Mouse (Mus musculus) embryonic facial prominence, embryonic 13.5 days (tissue): ENCODE results near the gene Dcst1. TPM values are rescaled to one million over a fixed set of nuclear protein-coding genes. Genes with fewer than 3 reads are reported as not detected.

Experiments
- polyA plus RNA-seq: library from polyadenylated mRNA; unstranded; fragments of >200 nt; fragmentation: Nextera tagmentation; extraction: Ambion mirVana; gene quantifications from 2 replicates; pipeline ENCODE4 v1.2.1, GENCODE M21; 2015

Gene Dcst1
- polyA plus RNA-seq, 1 experiment from 2014 or later, result 0.44 TPM

Other genes with a start within 250 kb of the Dcst1 start
- 2.0 TPM in 1 of 2 replicates, not detected in the other for gene Pklr, start 229.1 kb downstream of the Dcst1 start, polyA plus RNA-seq
- gene Hcn3, start 205.1 kb downstream of the Dcst1 start, polyA plus RNA-seq, result 3.6 and 4.3 TPM in 2 replicates
- gene Clk2, start 200.5 kb downstream of the Dcst1 start, polyA plus RNA-seq, result 39.9 and 41.8 TPM in 2 replicates
- gene Scamp3, start 187.8 kb downstream of the Dcst1 start, polyA plus RNA-seq, result 115 and 125 TPM in 2 replicates
- gene Fam189b, start 182.1 kb downstream of the Dcst1 start, polyA plus RNA-seq, result 31.5 and 32.6 TPM in 2 replicates
- gene Gba, start 162.3 kb downstream of the Dcst1 start, polyA plus RNA-seq, result 34.7 TPM in 2 replicates
- 42.0 and 48.1 TPM in 2 replicates for gene Thbs3, start 150.1 kb downstream of the Dcst1 start, polyA plus RNA-seq
- gene Mtx1, start 138.2 kb downstream of the Dcst1 start, polyA plus RNA-seq, result 182 and 212 TPM in 2 replicates
- gene Muc1, start 136.2 kb downstream of the Dcst1 start, polyA plus RNA-seq, result 1.5 and 1.6 TPM in 2 replicates
- 300 and 361 TPM in 2 replicates for gene Krtcap2, start 119.3 kb downstream of the Dcst1 start, polyA plus RNA-seq
- gene Trim46, start 118.9 kb downstream of the Dcst1 start, polyA plus RNA-seq, result 7.0 and 9.7 TPM in 2 replicates
- 120 and 147 TPM in 2 replicates for gene Dpm3, start 105.9 kb downstream of the Dcst1 start, polyA plus RNA-seq
- 67.4 and 68.6 TPM in 2 replicates for gene Slc50a1, start 94.7 kb downstream of the Dcst1 start, polyA plus RNA-seq
- gene Efna1, start 84.1 kb downstream of the Dcst1 start, polyA plus RNA-seq, result 40.7 and 43.1 TPM in 2 replicates
- gene Efna3, start 42.3 kb downstream of the Dcst1 start, polyA plus RNA-seq, result 22.6 and 26.6 TPM in 2 replicates
- 46.5 and 50.1 TPM in 2 replicates for gene Efna4, start 27.2 kb downstream of the Dcst1 start, polyA plus RNA-seq
- gene Adam15, start 15.3 kb downstream of the Dcst1 start, polyA plus RNA-seq, result 50.8 and 52.6 TPM in 2 replicates
- gene Dcst2, start 3.3 kb downstream of the Dcst1 start, polyA plus RNA-seq, result 0.18 and 0.38 TPM in 2 replicates
- gene Zbtb7b, start 29.5 kb upstream of the Dcst1 start, polyA plus RNA-seq, result 1.7 and 2.1 TPM in 2 replicates
- gene Lenep, start 37.5 kb upstream of the Dcst1 start, polyA plus RNA-seq, result not detected in 2 replicates
- 29.4 and 29.5 TPM in 2 replicates for gene Flad1, start 46.6 kb upstream of the Dcst1 start, polyA plus RNA-seq
- 513 and 525 TPM in 2 replicates for gene Cks1b, start 53.1 kb upstream of the Dcst1 start, polyA plus RNA-seq
- gene Shc1, start 53.2 kb upstream of the Dcst1 start, polyA plus RNA-seq, result 91.4 and 93.3 TPM in 2 replicates
- gene Pygo2, start 65.0 kb upstream of the Dcst1 start, polyA plus RNA-seq, result 47.8 and 50.5 TPM in 2 replicates
- gene Pbxip1, start 71.5 kb upstream of the Dcst1 start, polyA plus RNA-seq, result 25.2 and 27.7 TPM in 2 replicates
- 49.3 and 57.5 TPM in 2 replicates for gene Pmvk, start 89.3 kb upstream of the Dcst1 start, polyA plus RNA-seq
- gene Kcnn3, start 154.9 kb upstream of the Dcst1 start, polyA plus RNA-seq, result 1.5 and 1.7 TPM in 2 replicates